Mouse (Mus musculus) retina, adult 2 months (tissue): Measurements from ENCODE around the gene Ralgps1.

Experiments
- DNase-seq: peaks from one replicate; pipeline ENCODE4 v3.0.0-alpha.2; 2012; ENCODE audit warnings: low read depth, low spot score

The Ralgps1 gene

DNA sequence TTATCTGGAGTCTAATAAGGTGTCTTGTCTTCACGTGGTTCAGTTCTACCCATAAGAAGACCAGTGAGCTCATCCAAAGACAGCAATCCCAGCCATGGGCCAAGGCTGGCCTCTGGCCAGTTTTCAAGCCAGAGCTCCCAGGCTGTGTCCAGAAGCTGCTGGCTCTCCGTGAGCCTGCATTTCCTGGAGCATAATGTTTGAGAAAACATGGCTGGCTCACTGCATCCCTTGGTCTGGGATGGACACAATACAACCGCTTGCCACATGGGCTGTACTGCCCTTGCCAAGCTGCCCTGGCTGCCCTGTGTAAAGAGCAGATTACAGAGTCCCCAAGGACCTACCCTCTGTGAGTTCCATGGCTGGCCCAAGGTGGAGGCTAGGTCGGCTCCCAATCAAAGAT lies 88.4 kb downstream of the Ralgps1 start:
- DNase-seq, result no peak

GRCm38 (mm10) chr2:33281807-33282206 lies 89.5 kb downstream of the Ralgps1 start:
- no peak for DNase-seq

- DNase-seq, result no peak
Observed at GRCm38 (mm10) chr2:33280525-33280924, 90.8 kb downstream of the Ralgps1 start.

GRCm38 (mm10) chr2:33279758-33280157 lies 91.5 kb downstream of the Ralgps1 start:
- DNase-seq, result no peak

- DNase-seq, result no peak
Observed at GRCm38 (mm10) chr2:33274719-33275490, 96.4 kb downstream of the Ralgps1 start.

GRCm38 (mm10) chr2:33272665-33273439 lies 98.4 kb downstream of the Ralgps1 start:
- DNase-seq, result no peak

DNA sequence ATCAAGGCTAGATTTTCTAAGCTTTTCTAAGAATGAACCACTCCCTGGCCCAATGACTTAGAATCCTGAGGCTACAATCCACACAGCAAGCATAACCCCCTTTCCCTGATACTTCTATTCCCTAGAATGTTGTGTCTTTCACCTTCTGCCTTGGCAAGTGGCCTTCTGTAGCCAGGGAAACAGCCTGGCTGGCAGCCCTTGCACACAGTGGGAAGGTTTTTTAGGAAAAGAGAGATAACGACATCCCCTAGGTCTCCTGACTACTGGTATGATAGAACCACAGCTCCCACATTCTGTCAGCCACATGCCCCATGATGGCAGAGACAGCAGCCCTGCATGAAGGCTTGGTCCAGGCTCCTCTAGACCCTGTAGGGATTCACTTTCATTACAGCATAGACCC lies 99.8 kb downstream of the Ralgps1 start:
- DNase-seq, result no peak

DNA sequence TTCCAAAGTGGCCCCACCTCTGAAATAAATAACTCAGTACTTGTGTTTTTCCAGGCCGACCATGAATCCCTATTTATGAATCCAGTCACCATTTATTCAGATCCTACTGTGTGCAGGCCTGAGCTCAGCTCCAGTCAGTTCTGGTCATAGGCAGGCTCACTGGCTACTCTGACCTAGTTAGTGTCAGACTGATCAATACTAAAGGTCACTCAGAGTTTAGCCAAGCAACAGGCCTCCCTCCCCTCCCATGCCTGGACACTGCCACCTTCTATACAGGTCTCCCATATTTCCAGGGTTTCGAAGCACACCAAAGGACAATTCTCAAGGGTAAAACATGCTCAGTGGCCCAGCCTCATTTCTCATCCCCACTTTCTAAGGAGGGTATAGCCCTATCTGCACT lies 100.7 kb downstream of the Ralgps1 start:
- no peak for DNase-seq

- no peak for DNase-seq
Observed at GRCm38 (mm10) chr2:33269132-33269493, 102.2 kb downstream of the Ralgps1 start.

DNA sequence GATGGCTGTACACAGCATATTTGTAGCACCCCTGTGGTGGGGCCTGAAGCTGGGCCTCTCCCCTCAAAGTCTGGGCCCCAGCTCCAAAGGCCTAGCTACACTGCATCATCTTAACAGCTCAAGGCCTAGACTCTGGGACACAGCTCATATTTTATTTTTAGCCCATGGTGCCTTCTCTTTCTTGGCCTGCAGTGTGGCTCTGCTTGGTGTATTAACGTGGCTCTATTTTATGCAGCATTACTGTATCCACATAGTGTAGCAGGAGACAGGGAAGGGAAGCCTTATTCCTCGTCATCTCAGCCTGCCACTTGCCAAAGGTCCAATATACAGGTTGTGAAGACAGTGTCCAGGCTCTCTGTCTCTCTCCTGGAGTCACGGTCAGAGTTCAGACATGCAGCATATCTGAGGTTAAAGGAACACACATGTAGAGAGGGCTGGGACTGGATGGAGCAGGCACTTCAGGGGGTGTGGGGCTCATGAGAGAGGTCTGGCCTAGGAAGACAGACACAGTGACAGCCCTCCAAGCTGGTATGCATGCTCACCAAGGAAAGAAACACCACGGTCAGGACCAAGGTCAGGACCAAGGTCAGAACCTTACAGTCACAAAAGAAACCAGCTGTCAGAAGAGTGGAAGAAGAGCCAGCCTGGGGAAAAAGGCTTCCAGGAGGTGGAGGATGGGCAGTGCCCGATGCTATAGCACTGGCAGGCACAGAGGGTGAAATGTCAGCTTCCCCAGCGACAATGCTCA lies 102.7 kb downstream of the Ralgps1 start:
- no peak for DNase-seq

DNA sequence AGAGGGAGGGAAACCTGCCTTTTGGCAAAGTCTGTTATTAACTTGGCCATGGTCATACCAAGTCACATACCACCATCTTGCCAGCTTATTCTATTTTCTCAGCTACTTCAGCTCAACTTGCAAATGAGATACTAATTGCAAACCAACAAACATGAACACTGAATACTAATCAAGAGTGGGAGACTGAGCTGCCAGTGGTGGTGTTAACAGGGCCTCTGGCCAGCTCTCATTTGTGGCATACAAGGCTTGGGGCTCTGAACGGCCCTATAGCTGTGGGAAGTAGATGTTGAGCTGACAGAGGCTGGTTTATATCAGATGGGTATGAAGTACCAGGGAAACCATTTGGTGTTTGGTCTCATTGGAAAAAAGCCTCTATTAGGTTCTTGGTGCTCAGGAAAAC lies 104.2 kb downstream of the Ralgps1 start:
- DNase-seq, result no peak

DNA sequence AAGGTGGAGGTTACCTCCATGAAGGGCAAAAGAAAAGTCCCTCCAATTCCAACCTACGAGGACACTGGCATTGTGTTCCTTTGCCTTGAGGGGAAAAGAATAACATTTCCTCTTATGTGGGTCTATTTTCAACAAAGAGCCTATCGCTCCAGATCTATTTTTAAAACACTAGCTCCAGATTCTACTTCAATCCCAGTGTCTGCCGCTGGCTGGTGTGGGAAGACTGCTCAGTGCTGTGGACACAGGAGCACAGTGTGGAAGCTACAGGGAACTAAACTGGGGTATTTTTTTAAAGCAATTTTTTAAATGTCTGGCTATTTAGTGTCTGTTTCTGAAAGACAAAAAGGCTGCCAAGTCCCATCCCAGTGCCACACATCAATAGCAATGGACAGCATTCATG lies 105.5 kb downstream of the Ralgps1 start:
- no peak for DNase-seq

DNA sequence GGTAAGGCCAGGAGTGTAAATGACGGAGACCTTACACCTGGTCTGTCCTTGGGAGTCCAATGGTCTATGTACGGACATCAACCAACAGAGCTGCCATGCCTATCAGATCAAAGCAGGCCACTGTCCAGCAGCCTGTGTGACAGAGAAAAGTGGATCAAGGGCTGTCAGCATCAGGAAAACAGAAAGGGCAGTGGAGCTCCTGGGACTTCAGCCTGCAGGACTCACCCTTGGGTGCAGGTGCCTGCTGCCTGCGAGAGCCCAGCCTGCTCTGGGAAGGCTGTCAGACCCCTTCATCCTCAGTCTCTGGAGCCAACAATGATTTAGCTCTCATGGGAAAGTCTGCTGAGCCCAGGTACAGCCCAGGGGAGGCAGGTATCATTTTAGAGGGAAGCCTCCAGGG lies 109.8 kb downstream of the Ralgps1 start:
- no peak for DNase-seq

- no peak for DNase-seq
Observed at GRCm38 (mm10) chr2:33260772-33261171, 110.5 kb downstream of the Ralgps1 start.

DNA sequence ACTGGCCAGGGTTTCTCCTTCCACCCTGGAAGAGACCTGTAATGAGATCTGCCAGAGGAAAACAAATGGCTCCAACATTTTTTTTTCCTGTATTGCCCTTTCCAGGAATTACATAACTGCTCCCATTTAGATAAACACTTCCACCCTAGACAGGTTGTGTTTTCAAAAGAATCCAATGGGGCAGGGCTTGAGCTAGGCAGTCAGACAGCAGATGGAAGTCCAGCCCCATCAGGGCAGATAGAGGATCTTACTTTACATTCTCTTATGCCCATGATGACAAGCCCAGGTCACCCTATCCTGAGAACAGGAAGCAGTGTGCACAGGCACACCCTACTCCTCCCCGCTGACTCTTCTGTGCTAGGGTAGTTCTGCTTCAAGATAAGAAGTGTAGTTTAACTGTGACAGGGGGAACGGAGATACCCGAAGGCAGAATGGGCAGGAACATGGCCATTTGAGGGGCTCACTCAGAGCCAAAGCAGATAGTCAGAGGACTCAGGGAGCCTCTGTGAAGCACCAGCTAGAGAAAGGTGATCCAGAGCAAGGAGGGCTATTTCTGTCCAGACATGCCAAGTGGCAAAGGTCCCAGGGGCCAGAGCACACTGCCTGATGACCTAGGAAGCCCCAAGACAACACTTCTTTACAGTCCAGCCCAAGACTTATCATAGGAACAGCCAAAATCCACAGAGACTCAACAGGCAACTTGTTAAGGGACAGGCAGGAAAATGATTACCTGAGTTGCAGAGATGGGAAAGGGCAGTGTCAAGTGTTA lies 114.3 kb downstream of the Ralgps1 start:
- DNase-seq, result no peak

- no peak for DNase-seq
Observed at GRCm38 (mm10) chr2:33254318-33254985, 116.8 kb downstream of the Ralgps1 start.

DNA sequence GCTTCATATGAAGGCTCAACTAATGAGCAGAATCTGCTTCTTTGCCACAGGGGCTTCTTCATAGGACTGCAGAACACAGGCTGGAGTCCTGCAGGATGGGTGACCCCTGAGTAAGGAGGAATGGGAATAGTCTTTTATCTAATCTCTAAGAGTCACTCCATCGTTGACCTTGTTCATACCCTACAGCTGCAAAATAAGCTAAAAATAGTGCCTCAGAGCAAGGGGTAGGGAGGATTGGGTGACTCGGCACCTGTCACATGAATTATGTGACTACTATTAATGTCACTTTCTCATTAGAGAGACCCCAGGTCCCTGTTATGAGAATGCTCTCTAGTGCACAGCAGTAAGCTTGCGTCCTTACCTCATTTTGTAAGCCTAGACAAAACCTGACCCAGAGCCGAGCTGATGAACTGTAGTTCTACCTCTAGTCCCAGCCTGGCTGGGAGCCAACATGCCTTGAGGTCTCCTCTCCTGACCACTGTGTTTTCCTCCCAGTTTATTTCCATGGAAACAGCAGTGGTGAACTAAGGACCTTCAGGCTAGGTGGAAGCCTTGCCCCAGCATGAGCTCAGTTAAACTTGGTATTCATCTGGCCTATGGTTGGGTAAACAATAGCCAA lies 117.6 kb downstream of the Ralgps1 start:
- no peak for DNase-seq

DNA sequence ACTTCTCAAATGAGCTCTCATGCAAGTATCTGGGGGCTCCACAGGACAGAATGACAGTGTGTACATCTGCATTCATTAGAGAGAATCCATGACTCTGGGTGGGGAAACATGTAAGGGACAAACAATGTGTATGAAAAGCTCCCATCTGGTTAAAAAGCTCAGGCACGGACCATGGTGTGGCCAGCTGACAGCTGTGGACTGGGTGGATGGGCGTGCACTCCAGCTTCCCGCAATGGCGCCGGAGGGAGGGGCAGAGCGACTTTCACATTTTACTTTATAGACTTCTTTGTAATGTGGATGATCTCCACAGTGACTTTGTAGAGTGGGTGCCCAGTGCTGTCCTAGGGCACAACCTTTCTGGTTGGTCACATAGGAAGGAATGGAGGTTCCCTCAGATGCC lies 118.5 kb downstream of the Ralgps1 start:
- DNase-seq, result no peak

DNA sequence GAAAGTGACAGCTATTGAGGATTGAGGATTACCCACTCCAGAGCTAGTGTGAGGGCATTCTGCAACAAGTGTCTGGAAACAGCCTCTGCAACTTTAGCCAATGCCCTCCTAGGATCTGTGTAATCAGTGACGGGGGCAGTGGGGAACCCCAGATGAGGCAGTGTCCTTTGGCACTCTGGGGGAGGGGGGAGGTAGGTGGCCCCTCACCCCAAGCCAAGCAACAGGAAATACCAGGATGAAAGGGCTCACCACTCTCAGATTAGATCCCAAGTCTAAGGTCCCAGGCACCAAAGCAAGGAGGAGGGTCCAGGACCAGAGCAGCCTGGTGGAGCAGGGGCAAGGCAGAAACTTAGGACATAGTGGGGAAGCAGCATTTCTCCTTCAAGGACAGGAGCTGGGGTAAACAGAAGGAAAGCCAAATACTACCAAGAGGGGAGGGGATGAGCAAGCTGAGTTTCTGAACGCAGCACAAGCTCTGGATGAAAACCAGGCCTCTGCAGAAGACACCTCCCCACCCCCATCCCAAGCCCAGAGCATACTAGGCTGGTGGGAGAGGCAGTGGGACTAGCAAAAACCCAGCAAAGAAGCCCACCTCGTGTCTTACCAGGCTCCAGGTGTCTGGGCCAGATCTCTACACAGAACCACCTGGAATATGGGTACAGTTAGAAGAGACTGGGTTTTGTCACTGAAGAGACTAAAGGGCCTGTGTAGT lies 121.2 kb downstream of the Ralgps1 start:
- no peak for DNase-seq

- no peak for DNase-seq
Observed at GRCm38 (mm10) chr2:33248549-33248948, 122.7 kb downstream of the Ralgps1 start.
